Mouse (Mus musculus) left cerebral cortex, adult 2 months (tissue): ENCODE measurements around the gene Krt8. TPM values are rescaled to one million over a fixed set of nuclear protein-coding genes. Genes with fewer than 3 reads are reported as not detected.
A peak's percentile ranks its signal among the peaks of the same experiment; 100 is the strongest.

Experiments used
- DNase-seq, 2 experiments: peaks; one replicate each; pipeline ENCODE4 v3.0.0; 2021 to 2022; ENCODE audit warnings: low spot score in 2 of 2, mixed read lengths in 1 of 2; ENCODE audit errors: extremely low spot score in 1 of 2
- H3K27ac ChIP-seq: fragments of 200-600 bp; 2 replicates; pipeline ENCODE4 v1.8.1; 2022
- H3K4me3 ChIP-seq: fragments of 200-600 bp; 2 replicates; pipeline ENCODE4 v1.8.1; 2022
- CTCF ChIP-seq: fragments of 200-600 bp; IDR thresholded peaks from 2 replicates; pipeline ENCODE4 v1.8.1; 2022; ENCODE audit warnings: antibody characterized with exemption, mild to moderate bottlenecking, moderate library complexity
- intact Hi-C: fragments of 180-260 bp; cut with DNase I; formaldehyde crosslinking; loops from one replicate; pipeline ENCODE4 v1.15.1; 2025
- total RNA-seq, 2 experiments: library from RNA; stranded (reverse); gene quantifications; 2 replicates each; pipeline ENCODE4 v1.2.3; 2021

The Krt8 gene
- total RNA-seq, 2 experiments from 2014 or later = 0.29 TPM; not detected in 1

DNA sequence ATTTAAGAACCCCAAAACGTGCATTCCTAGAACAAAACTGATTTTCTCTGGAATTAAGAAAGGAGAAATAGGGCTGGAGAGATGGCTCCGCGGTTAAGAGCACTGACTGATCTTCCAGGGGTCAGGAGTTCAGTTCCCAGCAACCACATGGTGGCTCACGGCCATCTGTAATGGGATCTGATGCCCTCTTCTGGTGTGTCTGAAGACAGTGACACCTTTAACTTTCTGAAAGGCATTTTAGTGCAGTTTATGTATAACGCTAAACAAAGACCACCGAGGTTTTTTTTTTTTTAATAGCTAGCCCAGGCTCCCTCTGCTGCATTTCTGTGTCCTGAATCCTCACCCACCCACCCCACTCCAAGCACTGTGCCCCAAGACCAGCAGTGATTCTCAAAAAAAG lies 19.5 kb downstream of the Krt8 start:
- no peak for DNase-seq
- intact Hi-C loops = loop anchor here (1.0 to 5.0 kb wide), 4 partner anchors 465 to 757 kb away; no protein-coding TSS in a partner anchor
- TF ChIP-seq CTCF = no peak
- H3K27ac ChIP-seq = 0 out of 2 replicates have a peak overlapping the region, but pooled peaks have one; percentile 62
- H3K4me3 ChIP-seq = no peak overlapping the region

DNA sequence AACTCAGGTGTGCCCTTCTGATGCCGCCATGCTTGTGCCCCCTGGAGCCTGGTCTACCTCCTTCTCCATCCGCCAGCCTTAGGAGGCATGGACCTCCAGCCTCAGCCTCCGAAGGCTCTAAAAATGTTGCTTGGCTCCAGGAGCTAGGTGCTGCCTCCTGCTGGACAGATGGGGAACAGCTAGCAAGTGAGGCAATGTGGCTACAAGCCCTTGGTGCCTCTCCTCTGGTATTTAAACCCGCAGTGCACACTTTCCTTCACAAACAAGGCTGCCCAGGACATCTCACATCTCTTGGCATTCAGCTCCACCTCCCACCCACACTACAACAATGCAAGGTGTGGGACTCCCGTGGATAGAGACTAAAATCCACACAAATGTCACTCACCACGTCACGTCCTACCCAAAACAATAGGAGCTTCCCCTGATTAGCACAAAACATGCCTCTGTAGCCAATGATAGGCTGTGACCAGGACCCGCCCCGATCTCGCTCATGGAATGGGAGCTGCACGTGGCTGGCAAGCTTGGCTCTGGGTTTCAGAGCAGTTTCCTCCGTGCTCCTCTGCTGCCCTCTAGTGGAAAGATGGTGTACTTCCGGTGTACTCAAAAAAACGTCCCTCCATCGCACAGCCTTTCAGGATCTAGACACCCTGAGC lies 20.2 kb downstream of the Krt8 start:
- 0 out of 2 replicates have a peak overlapping the region, but pooled peaks have one; percentile 24 for H3K4me3 ChIP-seq
- H3K27ac ChIP-seq = peak overlapping the region; percentile 78
- DNase-seq = peak; percentile 91 to 92
- intact Hi-C loops = loop anchor here (1.0 to 5.0 kb wide), 4 partner anchors 465 to 757 kb away; no protein-coding TSS in a partner anchor
- TF ChIP-seq CTCF = peak; percentile 62

DNA sequence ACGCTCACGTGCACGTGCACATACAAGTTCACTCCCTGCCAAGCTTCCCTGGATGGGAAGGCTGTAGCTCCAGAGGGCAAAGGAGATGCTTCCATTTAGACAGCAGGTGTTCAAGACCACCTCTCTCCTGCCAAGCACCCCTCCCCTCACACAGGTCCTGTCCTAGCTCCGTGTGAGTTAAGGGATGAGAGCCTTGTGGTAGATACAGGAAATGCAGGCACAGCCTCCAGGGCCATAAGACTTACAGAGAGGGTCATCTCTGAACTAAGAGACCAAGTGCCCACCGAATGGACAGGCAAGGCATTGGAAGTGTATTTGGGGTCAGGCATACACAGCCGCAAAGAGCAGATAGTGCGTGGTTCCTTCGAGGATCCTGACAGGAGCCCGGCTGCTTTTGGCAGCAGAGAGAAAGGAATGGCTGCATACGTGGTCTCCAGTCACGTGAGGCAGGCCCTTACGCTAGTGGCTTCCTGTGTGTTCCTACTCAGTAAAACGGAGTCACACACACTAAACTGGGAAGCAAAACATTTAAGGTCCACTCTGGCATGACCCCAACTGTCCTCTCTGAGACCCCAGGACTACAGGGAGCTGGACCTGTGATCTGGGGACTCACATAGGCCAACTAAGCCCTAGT lies 20.9 kb downstream of the Krt8 start:
- DNase-seq = no peak
- Histone ChIP-seq H3K4me3 (no peak overlapping the region), H3K27ac (peak overlapping the region; percentile 78)
- intact Hi-C loops = loop anchor here (5.0 kb wide), 1 partner anchor 756 kb away; no protein-coding TSS in a partner anchor
- TF ChIP-seq CTCF = no peak; the same call in none of the 2 replicates

DNA sequence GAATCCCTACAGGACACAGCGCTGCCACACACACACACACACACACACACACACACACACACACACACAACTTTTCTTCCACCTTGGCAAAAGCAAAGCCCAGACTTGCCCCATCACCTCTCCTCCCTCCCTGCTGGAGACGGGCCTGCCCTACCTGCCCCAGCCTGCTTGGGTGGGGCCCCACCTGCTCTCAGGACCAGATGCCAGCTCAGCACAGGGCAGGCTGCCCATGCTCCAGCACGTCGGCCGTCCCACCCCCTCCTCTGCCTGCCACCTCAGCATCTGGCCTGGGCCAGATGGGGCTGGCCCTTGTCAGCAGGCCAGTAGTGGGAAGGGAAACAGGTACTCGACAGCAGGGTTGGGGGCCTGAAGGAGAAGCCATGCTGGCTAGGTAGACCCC lies 23.4 kb downstream of the Krt8 start:
- no peak for TF ChIP-seq CTCF
- intact Hi-C loops = loop anchor here (5.0 kb wide), 1 partner anchor 754 kb away; no protein-coding TSS in a partner anchor
- H3K4me3 ChIP-seq = no peak overlapping the region
- DNase-seq = no peak
- H3K27ac ChIP-seq = no peak overlapping the region

DNA sequence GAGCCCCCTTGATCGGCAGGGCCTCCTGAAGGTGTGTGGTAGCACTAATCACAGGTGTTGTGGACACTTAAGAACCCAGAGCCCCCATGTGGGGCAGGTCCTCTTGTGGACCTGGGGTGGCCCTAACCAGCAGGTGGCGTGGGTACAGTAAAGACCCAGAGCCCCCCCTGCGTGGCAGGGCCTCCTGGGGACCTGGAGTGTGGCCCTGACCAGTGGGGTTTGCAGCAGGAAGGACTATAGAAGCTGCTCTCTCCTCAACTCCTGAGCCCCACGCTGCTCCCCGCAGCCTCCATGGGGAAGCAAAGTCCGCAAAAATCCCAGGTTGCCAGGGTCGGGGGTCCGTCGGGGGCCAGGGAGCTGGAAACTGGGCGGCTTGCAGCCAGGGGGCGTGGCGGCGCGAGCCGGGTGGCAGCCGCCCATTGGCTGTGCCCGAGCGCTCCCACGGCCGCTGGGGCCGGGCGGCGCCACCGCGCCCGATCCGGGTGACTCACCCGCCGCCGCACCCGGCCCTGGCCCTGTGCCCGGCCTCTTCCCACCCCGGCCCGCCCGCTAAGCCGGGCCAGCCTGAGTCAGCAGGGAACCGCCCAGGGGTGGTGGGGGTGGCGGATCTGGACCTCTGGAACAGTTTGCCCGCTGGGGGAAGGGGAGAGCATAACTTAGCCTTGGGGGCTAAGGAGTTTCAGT lies 27.1 kb downstream of the Krt8 start:
- intact Hi-C loops = no loop called here
- peak overlapping the region; percentile 34 for H3K4me3 ChIP-seq
- H3K27ac ChIP-seq = peak overlapping the region; percentile 83
- DNase-seq = peak; percentile 83 to 85
- peak; percentile 23 for TF ChIP-seq CTCF

DNA sequence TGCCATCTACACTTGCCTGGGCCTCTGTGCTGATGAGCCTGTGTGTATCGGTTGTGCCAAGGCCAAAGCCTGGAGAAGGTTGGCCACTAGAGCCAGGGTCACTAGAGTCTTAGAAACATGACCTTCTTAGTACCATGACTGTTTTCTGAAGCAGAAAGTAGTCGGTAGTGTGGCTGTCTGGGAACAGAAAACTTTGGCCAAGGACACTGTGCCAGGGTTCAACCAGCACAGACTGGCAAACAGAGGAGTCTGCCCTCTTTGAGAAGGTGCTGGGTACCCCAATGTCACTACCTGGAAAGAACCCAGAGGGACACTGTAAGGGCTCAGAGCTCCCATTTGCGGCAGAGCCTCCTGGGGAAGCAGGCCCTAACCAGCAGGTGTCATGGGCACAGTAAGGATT lies 27.6 kb downstream of the Krt8 start:
- Histone ChIP-seq H3K27ac (peak overlapping the region; percentile 83), H3K4me3 (no peak overlapping the region)
- DNase-seq = no peak
- TF ChIP-seq CTCF = no peak
- intact Hi-C loops = no loop called here

DNA sequence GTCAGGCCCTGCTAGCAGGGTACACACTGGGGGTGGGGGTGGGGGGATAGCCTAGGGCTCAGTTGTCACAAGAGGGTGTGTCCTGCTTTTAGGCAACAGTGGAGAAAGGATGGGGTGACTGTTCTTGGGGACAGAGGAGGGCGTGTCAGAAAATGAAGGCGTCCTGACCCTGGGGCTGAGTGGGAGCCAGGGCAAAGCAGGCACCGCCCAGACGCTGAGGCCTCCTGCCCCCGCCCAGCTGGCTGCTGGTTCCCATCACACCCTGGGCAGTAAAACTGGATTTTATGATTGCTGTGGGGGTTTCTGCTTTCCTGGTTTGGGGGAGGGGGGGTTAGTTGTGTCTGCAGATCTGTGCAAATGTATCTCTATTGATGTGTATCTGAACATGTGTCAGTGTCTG lies 28.3 kb downstream of the Krt8 start:
- intact Hi-C loops = no loop called here
- no peak for TF ChIP-seq CTCF
- no peak overlapping the region for H3K4me3 ChIP-seq
- no peak overlapping the region for H3K27ac ChIP-seq
- no peak for DNase-seq

DNA sequence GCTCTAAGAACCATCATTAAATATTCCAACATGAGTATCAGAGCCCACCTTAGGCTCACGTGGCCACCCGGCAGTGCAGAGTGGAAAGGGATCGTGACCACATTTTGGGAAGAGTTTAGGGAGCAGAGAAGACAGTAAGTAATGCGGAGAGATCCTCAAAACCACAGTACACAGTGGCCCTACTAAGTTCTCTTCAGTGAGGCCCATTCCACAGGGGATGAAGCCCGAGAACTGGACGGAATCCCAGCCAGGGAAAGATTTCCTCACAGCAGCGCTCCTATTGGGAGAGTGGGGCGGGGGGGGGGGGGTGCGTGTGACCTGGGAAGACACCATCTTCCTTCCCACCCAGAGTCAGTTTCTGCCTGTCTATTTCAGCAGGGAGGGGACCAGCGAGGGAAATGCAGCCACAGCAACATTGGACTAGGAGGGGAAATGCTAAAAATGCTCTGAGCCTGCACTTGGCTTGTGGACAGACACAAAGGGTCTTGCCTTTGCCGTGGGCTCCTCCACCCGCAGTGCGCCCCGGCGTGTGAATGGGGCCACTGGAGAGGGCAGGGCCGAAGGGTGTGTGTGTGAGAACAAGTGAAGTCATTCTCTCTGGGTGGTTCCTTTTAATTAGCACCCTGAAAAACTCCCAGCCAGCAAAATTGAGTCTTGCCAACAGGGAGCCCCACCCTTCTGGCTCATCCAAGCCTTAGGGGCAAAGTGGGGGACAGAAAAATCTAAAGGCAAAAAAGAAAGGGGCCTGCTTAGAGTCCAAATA lies 30.0 kb downstream of the Krt8 start:
- H3K27ac ChIP-seq = no peak overlapping the region
- DNase-seq = no peak
- no peak for TF ChIP-seq CTCF
- intact Hi-C loops = loop anchor here (5.0 kb wide), 1 partner anchor 112 kb away; no protein-coding TSS in a partner anchor
- no peak overlapping the region for H3K4me3 ChIP-seq

DNA sequence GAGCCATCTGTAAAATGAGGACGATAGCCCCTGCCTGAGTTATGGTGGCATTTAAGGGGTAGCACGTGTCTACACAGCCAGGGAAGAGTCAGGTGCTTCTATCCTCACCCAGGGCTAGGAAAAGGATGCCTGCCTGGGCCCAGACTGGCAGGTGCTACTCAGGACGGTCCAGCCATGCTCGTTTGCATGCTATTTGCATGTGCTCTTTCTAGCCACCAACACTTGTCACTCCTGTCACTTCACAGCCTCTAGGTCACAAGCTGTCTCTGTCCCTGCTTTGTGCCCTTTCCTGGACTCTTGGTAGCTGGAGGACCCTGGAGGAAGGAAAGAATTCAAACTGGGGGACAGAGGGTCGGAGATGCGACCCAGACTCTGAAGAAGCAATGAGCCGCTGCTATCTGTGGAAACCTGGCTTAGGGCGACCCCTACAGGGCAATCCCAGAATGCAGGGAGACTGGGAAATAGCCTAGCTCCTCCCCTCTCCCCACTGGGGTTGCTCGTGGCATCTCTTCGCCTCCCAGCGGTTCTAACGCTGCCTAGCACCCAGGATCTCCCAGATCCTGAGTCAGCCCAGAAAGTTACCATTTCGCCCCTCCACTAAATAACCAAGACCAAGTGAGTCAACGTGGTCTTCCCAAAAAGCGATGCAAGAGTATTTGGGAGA lies 30.7 kb downstream of the Krt8 start:
- Histone ChIP-seq H3K27ac (no peak overlapping the region), H3K4me3 (no peak overlapping the region)
- DNase-seq = peak; percentile 93 to 98
- intact Hi-C loops = loop anchor here (1.0 to 5.0 kb wide), 3 partner anchors 111 to 454 kb away; no protein-coding TSS in a partner anchor
- TF ChIP-seq CTCF = no peak; the same call in none of the 2 replicates

DNA sequence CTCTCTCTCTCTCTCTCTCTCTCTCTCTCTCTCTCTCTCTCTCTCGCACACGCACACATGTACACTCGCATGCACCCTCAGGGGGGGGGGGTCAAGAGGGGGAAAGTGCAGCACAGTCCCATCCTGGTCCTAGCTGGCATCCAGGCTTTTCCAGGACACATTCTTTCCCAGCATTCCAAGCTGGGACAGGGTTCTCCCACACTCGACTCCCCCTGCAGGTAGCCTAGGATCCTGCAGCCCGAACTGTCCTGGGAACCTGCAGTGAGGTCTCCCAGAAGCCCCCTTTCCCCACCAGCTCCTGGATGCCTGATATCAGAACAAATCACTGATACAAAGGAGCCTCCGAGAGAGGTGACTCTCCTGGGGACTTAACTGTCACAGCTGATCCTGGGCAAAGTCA lies 33.7 kb downstream of the Krt8 start:
- H3K27ac ChIP-seq = no peak overlapping the region
- H3K4me3 ChIP-seq = no peak overlapping the region
- intact Hi-C loops = loop anchor here (5.0 kb wide), 1 partner anchor 108 kb away; no protein-coding TSS in a partner anchor
- DNase-seq = peak in 1 of 2 experiments; percentile 40
- TF ChIP-seq CTCF = peak; percentile 67

DNA sequence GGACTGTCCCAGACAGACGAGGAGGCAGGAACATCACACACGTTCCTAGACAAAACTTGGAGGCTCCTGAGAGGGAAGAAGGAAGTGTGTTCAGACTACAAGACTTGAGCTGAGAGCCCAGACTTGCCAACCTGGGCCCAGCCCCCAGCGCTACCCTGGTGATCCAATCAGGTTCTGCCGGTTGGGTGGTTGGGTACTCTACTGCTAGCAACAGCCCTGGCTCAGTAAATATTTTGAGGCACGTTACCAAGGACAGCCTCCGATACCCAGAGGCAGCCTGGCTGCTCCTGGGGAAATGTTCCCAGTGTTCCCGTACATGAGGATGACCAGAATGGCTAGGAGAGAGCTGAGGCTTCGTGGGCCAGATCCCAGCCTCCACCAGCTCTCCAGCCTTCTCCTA lies 37.5 kb downstream of the Krt8 start:
- no peak overlapping the region for H3K27ac ChIP-seq
- intact Hi-C loops = no loop called here
- no peak for TF ChIP-seq CTCF
- no peak overlapping the region for H3K4me3 ChIP-seq
- no peak for DNase-seq
